Mouse (Mus musculus) embryo, embryonic 10 days (tissue): Measurements from ENCODE around the gene Bri3.

Experiments
- DNase-seq: peaks from one replicate; pipeline ENCODE4 v3.0.0-alpha.2; 2015; ENCODE audit warnings: low spot score

Bri3 gene

DNA sequence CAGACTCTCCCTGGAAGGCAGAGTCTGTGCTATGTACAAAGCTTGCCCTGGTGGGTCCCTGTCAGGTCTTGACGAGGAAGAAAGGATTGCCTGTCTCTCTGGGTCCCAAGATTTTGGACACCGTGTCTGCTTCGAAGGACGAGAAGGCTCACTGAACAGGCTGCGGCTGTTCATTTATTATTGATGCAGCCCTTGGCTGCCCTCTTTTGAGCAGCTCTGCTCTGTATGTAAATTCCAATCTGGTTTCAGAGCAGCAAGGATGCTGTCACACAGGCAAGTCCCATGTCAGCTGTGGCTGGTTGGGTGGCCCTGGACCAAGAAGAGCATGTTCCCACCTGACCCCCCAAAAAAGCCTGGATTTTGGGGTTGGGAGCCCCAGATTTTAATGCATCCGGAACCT, 187.2 kb downstream of the Bri3 start:
- no peak for DNase-seq

GRCm38 (mm10) chr5:144439286-144440040, 195.2 kb downstream of the Bri3 start:
- no peak for DNase-seq

GRCm38 (mm10) chr5:144441831-144442271, 197.6 kb downstream of the Bri3 start:
- DNase-seq, result no peak

GRCm38 (mm10) chr5:144446475-144447225, 202.4 kb downstream of the Bri3 start:
- peak; percentile 30 for DNase-seq

DNA sequence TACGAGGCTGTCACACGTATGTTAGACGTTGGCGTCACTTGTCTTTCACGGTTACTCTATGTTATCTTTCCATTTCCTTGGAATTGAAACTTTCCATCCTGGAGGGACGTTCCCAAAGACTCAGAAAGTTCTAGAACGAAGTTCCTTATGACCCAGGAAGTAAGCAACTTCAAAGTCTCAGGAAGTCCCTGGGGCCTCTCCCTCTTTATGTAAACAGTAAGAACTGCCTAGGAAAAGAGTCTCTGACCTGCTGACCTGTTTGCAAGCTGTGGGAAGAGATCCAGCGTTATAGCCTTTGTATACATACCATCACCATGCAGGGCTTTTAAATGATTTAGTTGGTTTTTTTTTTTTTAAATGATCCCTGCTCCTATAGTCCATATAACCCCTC, 203.0 kb downstream of the Bri3 start:
- no peak for DNase-seq

GRCm38 (mm10) chr5:144447975-144448374, 203.7 kb downstream of the Bri3 start:
- DNase-seq, result no peak

- no peak for DNase-seq
Observed at GRCm38 (mm10) chr5:144452776-144453455, 208.7 kb downstream of the Bri3 start.

DNA sequence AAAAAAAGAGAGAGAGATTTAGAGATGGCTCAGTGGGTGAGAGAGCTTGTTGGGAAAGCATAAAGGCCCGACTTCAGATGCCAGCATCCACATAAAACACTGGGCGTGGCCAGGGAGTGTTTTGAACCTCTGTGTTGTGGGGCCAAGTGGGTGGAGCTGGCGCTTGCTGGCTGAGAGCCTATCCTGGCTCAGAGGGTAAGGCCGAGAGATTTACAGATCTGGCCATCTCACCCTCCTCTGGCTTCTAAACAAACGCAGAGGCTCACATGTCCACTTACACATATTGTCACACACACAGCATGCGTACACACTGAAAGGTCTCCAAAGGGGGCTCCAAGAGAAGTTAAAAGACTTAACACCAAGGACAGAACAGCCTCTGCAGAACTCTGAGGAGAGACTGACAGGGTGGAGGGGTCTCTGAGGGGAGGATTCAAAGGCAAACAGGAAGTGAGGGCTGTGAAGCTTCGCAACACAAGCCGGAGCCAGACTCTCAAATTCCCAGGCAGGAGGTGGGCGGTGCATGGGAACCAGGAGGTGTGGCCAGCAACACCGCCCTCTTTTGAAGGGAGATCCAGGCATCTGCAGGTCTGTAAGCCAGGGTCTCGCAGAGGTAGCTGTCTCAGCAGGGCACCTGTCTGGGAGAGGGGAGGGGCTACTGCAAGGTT, 213.5 kb downstream of the Bri3 start:
- peak; percentile 84 for DNase-seq

- DNase-seq, result peak; percentile 41
Observed at GRCm38 (mm10) chr5:144466987-144467386, 222.8 kb downstream of the Bri3 start.

GRCm38 (mm10) chr5:144473056-144473455, 228.8 kb downstream of the Bri3 start:
- no peak for DNase-seq

DNA sequence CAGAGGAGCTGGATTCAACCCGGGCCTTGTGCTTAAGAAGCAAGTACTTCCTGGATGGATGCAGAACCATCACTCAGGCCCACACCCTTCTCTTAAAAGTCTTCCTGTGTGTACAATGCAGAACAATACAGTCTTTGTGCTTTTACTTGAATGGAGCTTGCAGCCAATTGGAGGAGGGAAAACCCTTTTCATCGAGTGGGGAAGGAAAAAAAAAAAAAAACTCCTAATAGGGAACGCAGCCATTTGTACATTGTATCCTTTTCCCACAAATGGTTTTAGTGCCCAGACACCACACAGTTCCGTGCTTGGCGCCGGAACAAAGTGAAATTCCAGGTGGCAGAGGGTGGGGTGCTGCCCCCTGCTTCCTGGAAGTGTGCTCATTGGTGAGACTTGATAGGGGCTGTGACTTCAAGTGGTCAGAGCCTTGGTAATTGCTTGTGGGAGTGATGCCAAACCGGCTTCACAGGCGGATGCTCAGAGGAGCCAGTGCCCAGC, 235.5 kb downstream of the Bri3 start:
- peak; percentile 16 for DNase-seq

GRCm38 (mm10) chr5:144483659-144484375, 239.6 kb downstream of the Bri3 start:
- no peak for DNase-seq

GRCm38 (mm10) chr5:144491308-144491707, 247.1 kb downstream of the Bri3 start:
- peak; percentile 51 for DNase-seq
